ENCODE assay signal across 8 mouse cellular contexts in genomic region chr11:74522487-74523209, GRCm38 (mm10).
DNase-seq lines count a peak whose midpoint lies in the region; ATAC-seq and TF ChIP-seq lines count a peak whose summit lies in the region.

No protein-coding gene starts in this region.

- under 1% methylated on average over 79 of the region's 87 CpGs for WGBS in hindbrain, postnatal 0 days
- under 1% methylated on average over 71 of the region's 87 CpGs for WGBS in limb, embryonic 15.5 days
- 1% methylated on average over 74 of the region's 87 CpGs for WGBS in midbrain, embryonic 15.5 days

- ATAC-seq in hindbrain, postnatal 0 days = peak; percentile 53
- ATAC-seq in limb, embryonic 15.5 days (ENCODE audit: insufficient number of reproducible peaks, low FRiP score, low TSS enrichment, low read depth) = peak; percentile 16; the same call in 1 of the 2 replicates
- ATAC-seq in midbrain, embryonic 15.5 days (replicated peaks) = peak; percentile 59
- ATAC-seq in inflammation-experienced regulatory T-cells, adult 6 months = no peak

- peak overlapping the region; percentile 72 for H3K4me3 ChIP-seq in brown adipose tissue, adult 24 weeks (ENCODE audit: insufficient read depth, low read depth, low read length)
- peak overlapping the region; percentile 74 for H3K4me3 ChIP-seq in hindbrain, postnatal 0 days (ENCODE audit: low read length)
- H3K4me3 ChIP-seq in limb, embryonic 15.5 days = peak overlapping the region; percentile 65
- H3K4me3 ChIP-seq in midbrain, embryonic 15.5 days = peak overlapping the region; percentile 62

- H3K4me2 ChIP-seq in hindbrain, postnatal 0 days (ENCODE audit: low read depth, low read length) = peak overlapping the region; percentile 99
- H3K4me2 ChIP-seq in limb, embryonic 15.5 days = peak overlapping the region; percentile 96
- peak overlapping the region; percentile 98 for H3K4me2 ChIP-seq in midbrain, embryonic 15.5 days

- no peaks in the 10 kb centered on the region for H3K27me3 ChIP-seq in hindbrain, postnatal 0 days (ENCODE audit: insufficient read depth, low read length)
- H3K27me3 ChIP-seq in limb, embryonic 15.5 days = peaks cover 58% of the 10 kb centered on the region
- peaks cover 10% of the 10 kb centered on the region for H3K27me3 ChIP-seq in midbrain, embryonic 15.5 days (replicated peaks)
- H3K27me3 ChIP-seq in splenic B cell, adult 2 months (ENCODE audit: control insufficient read depth, insufficient read depth, low read length, poor library complexity, severe bottlenecking) = no peaks in the 10 kb centered on the region; the same call in 1 of the 2 replicates

- H3K4me1 ChIP-seq in brown adipose tissue, adult 24 weeks (ENCODE audit: control insufficient read depth, insufficient read depth, insufficient read length, low read length) = no peaks in the 10 kb centered on the region
- H3K4me1 ChIP-seq in hindbrain, postnatal 0 days (ENCODE audit: insufficient read depth, low read length) = peaks cover 14% of the 10 kb centered on the region; the same call in 1 of the 2 replicates
- H3K4me1 ChIP-seq in limb, embryonic 15.5 days = peaks cover 33% of the 10 kb centered on the region
- H3K4me1 ChIP-seq in midbrain, embryonic 15.5 days = peaks cover 25% of the 10 kb centered on the region

- H3K36me3 ChIP-seq in hindbrain, postnatal 0 days (ENCODE audit: insufficient read depth, low read length) = no peaks in the 10 kb centered on the region
- no peaks in the 10 kb centered on the region for H3K36me3 ChIP-seq in limb, embryonic 15.5 days
- no peaks in the 10 kb centered on the region for H3K36me3 ChIP-seq in midbrain, embryonic 15.5 days (replicated peaks)
- H3K36me3 ChIP-seq in splenic B cell, adult 2 months (ENCODE audit: control insufficient read depth, insufficient read depth, low read length, poor library complexity, severe bottlenecking) = no peaks in the 10 kb centered on the region

- no peaks in the 10 kb centered on the region for H3K9me3 ChIP-seq in hindbrain, postnatal 0 days (ENCODE audit: low read length)
- H3K9me3 ChIP-seq in limb, embryonic 15.5 days = no peaks in the 10 kb centered on the region
- no peaks in the 10 kb centered on the region for H3K9me3 ChIP-seq in midbrain, embryonic 15.5 days

- TF ChIP-seq CTCF in hindbrain, postnatal 0 days (IDR thresholded peaks at IDR 0.05; ENCODE audit: low read depth) = no peak

- peak; percentile 59 for DNase-seq in NIH3T3 (ENCODE audit: low read depth)
- DNase-seq in gastrocnemius, adult 18-20 months (ENCODE audit: low spot score) = peak; percentile 60
- DNase-seq in hindbrain, postnatal 0 days (ENCODE audit: low spot score) = peak; percentile 33
- peak; percentile 45 for DNase-seq in splenic B cell, adult 2 months (ENCODE audit: low read depth, low spot score)

- peak overlapping the region; percentile 72 for H3K9ac ChIP-seq in hindbrain, postnatal 0 days (replicated peaks; ENCODE audit: low read length)
- H3K9ac ChIP-seq in limb, embryonic 15.5 days = peak overlapping the region; percentile 58
- H3K9ac ChIP-seq in midbrain, embryonic 15.5 days = peak overlapping the region; percentile 64

- H3K27ac ChIP-seq in brown adipose tissue, adult 24 weeks (replicated peaks; ENCODE audit: low read depth, low read length) = no peak overlapping the region
- peak overlapping the region; percentile 20; the same call in 1 of the 2 replicates for H3K27ac ChIP-seq in hindbrain, postnatal 0 days
- no peak overlapping the region for H3K27ac ChIP-seq in limb, embryonic 15.5 days
- H3K27ac ChIP-seq in midbrain, embryonic 15.5 days = no peak overlapping the region
